Mouse (Mus musculus): ENCODE measurements around the gene Mettl3. TPM values are rescaled to one million over a fixed set of nuclear protein-coding genes. Genes with fewer than 3 reads are reported as not detected.

The Mettl3 gene
- 51.4 and 52.9 TPM in 2 replicates for polyA plus RNA-seq (2015; fragmentation: Nextera tagmentation; extraction: Ambion mirVana)

GRCm38 (mm10) chr14:52304644-52305271, at the start of gene Mettl3:
TSS of gene Mettl3 (minus strand) at chr14:52305128.
- ATAC-seq (ENCODE audit: insufficient number of reproducible peaks, insufficient read depth, low FRiP score, low TSS enrichment, low read depth) = peak; percentile 91
- peak within 1 kb of the TSS; percentile 76 for H3K4me2 ChIP-seq
- H3K27me3 ChIP-seq = no peaks in the 10 kb centered on the region
- H3K9me3 ChIP-seq = no peaks in the 10 kb centered on the region
- peaks cover 20% of the 10 kb centered on the region for H3K36me3 ChIP-seq
- H3K27ac ChIP-seq = peak within 1 kb of the TSS; percentile 96
- H3K4me3 ChIP-seq = peak within 1 kb of the TSS; percentile 72
- WGBS = under 1% methylated on average over 45 of the region's 46 CpGs
- peaks cover 7% of the 10 kb centered on the region; the same call in 1 of the 2 replicates for H3K4me1 ChIP-seq
- H3K9ac ChIP-seq = peak within 1 kb of the TSS; percentile 81

DNA sequence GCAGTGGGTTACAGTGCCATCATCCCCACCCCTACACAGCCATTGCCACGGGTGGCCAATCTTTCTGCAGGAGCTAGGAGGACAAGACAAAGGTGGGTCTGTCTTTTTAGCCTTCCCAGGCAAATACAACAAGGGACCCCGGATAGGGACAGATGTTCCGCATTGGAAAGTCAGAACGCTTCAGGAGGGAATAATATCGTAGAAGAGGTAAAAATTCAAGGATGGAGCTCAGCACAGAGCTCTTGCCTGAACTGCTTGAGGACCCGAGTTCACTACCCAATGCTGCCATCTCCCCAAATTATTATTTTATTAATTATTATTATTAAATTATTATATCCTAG, 34.6 kb upstream of the Mettl3 start:
- H3K4me1 ChIP-seq = no peaks in the 10 kb centered on the region
- H3K27ac ChIP-seq = no peak overlapping the region
- no peak overlapping the region for H3K4me3 ChIP-seq
- no peaks in the 10 kb centered on the region for H3K27me3 ChIP-seq
- 0 out of 2 replicates have a peak, but pooled peaks cover 3% of the 10 kb centered on the region for H3K9me3 ChIP-seq
- WGBS = 62% methylated on average over 6 of the region's 6 CpGs
- no peak for ATAC-seq (ENCODE audit: insufficient number of reproducible peaks, insufficient read depth, low FRiP score, low TSS enrichment, low read depth)
- H3K4me2 ChIP-seq = no peak overlapping the region; the same call in 1 of the 2 replicates
- no peaks in the 10 kb centered on the region for H3K36me3 ChIP-seq
- H3K9ac ChIP-seq = peak overlapping the region; percentile 41; the same call in 1 of the 2 replicates

DNA sequence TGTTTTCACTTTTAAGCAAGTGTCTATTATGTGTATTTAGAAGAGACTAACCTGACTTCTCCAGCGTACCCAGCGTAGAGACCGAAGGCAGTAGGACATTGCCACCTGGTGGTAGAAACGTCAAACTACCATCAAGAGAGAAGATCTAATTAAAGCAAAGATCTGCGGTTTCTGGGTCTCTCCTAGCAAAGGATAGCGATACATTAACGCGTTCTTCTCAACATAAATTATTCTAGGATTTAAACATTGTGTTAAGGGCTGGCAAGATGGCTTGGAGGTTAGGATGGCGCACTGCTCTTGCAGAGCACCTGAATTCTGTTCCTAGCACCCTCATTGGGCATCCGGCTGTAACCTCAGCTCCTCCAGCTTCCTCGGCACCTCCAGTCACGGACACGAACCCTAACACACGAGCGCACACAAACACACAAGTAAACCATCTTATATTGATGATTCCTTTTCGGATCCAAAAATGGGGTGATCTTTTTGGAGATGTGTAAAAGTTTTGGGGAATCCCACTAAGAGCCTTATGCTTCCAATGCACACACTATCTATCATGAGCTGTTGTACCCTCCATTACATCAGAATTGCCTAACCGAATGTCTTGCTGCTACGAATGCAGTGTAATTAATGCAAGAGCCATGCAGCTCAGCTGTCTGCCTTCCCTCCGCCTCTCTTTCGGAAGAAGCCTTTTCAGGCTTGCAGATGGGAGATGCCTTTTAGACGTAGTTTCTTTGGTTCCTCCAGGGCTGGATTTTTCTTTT, 34.0 kb upstream of the Mettl3 start:
- no peaks in the 10 kb centered on the region for H3K36me3 ChIP-seq
- peak overlapping the region; percentile 41; the same call in 1 of the 2 replicates for H3K9ac ChIP-seq
- no peak overlapping the region for H3K27ac ChIP-seq
- 30% methylated on average over 21 of the region's 21 CpGs for WGBS
- peak overlapping the region; percentile 29 for H3K4me3 ChIP-seq
- H3K9me3 ChIP-seq = no peaks in the 10 kb centered on the region
- ATAC-seq (ENCODE audit: insufficient number of reproducible peaks, insufficient read depth, low FRiP score, low TSS enrichment, low read depth) = no peak
- H3K27me3 ChIP-seq = no peaks in the 10 kb centered on the region
- peak overlapping the region; percentile 55 for H3K4me2 ChIP-seq
- no peaks in the 10 kb centered on the region for H3K4me1 ChIP-seq

GRCm38 (mm10) chr14:52332171-52332570, 27.2 kb upstream of the Mettl3 start:
- ATAC-seq (ENCODE audit: insufficient number of reproducible peaks, insufficient read depth, low FRiP score, low TSS enrichment, low read depth) = no peak
- Histone ChIP-seq H3K9ac (no peak overlapping the region), H3K27ac (no peak overlapping the region), H3K36me3 (no peaks in the 10 kb centered on the region), H3K4me1 (no peaks in the 10 kb centered on the region), H3K27me3 (peaks cover 41% of the 10 kb centered on the region), H3K9me3 (no peaks in the 10 kb centered on the region), H3K4me2 (no peak overlapping the region), H3K4me3 (no peak overlapping the region)
- 73% methylated on average over 1 of the region's 3 CpGs for WGBS

DNA sequence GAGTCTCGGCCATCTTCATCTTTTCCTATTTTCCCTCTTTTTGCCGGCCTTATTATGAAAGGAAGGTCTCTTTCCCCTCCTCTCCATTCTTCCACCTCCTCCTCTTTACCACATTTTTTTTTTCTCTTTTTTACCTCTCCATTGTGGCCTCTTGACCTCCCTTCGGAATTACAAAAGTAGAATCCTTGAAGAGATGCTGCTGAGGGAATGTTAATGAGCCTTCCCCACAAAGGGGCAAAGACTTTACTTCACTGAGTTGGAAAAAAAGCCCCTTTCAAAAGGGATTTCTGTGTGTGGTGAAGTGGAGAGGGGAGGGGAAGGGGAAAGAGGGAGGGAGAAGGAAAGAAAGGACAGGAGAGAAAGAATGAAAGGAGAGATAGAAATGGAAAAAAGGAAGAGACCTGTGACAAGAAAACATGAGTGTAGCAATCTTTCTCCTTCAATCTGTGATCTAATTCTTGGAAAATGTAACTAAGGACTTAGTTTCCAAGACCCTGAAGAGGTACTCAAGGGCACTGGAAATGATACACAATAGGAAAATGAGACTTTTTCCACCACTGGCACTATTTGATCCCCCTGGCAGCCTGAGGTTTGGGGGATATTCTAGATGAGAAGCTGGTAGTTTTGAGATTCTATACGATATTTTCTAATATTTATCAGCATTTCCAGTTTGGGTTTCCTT, 26.3 kb upstream of the Mettl3 start:
- Histone ChIP-seq H3K9me3 (no peaks in the 10 kb centered on the region), H3K4me1 (no peaks in the 10 kb centered on the region), H3K4me3 (no peak overlapping the region), H3K27me3 (peaks cover 50% of the 10 kb centered on the region), H3K27ac (no peak overlapping the region), H3K4me2 (no peak overlapping the region), H3K36me3 (no peaks in the 10 kb centered on the region), H3K9ac (no peak overlapping the region)
- 11% methylated on average over 4 of the region's 4 CpGs for WGBS
- ATAC-seq (ENCODE audit: insufficient number of reproducible peaks, insufficient read depth, low FRiP score, low TSS enrichment, low read depth) = no peak

GRCm38 (mm10) chr14:52327910-52328812, 23.2 kb upstream of the Mettl3 start, which contains the start of gene Sall2:
TSS of gene Sall2 (minus strand) at chr14:52328762.
- ATAC-seq (ENCODE audit: insufficient number of reproducible peaks, insufficient read depth, low FRiP score, low TSS enrichment, low read depth) = peak; percentile 64; the same call in 1 of the 2 replicates
- Histone ChIP-seq H3K9ac (peak within 1 kb of the TSS; percentile 65), H3K36me3 (no peaks in the 10 kb centered on the region), H3K9me3 (no peaks in the 10 kb centered on the region), H3K4me2 (peak within 1 kb of the TSS; percentile 72), H3K27me3 (peaks cover 55% of the 10 kb centered on the region), H3K4me3 (peak within 1 kb of the TSS; percentile 47), H3K4me1 (no peaks in the 10 kb centered on the region), H3K27ac (no peak within 1 kb of the TSS)
- 2% methylated on average over 26 of the region's 26 CpGs for WGBS

GRCm38 (mm10) chr14:52327375-52327901, 22.5 kb upstream of the Mettl3 start:
- ATAC-seq (ENCODE audit: insufficient number of reproducible peaks, insufficient read depth, low FRiP score, low TSS enrichment, low read depth) = no peak
- Histone ChIP-seq H3K9ac (peak overlapping the region; percentile 65), H3K4me1 (no peaks in the 10 kb centered on the region), H3K9me3 (no peaks in the 10 kb centered on the region), H3K4me2 (peak overlapping the region; percentile 72), H3K4me3 (peak overlapping the region; percentile 47), H3K27me3 (peaks cover 55% of the 10 kb centered on the region), H3K27ac (no peak overlapping the region), H3K36me3 (no peaks in the 10 kb centered on the region)
- WGBS = under 1% methylated on average over 14 of the region's 14 CpGs

- WGBS = 12% methylated on average over 4 of the region's 4 CpGs
- no peaks in the 10 kb centered on the region for H3K9me3 ChIP-seq
- no peak for ATAC-seq (ENCODE audit: insufficient number of reproducible peaks, insufficient read depth, low FRiP score, low TSS enrichment, low read depth)
- H3K4me1 ChIP-seq = no peaks in the 10 kb centered on the region
- no peak overlapping the region for H3K4me2 ChIP-seq
- H3K9ac ChIP-seq = no peak overlapping the region
- H3K27me3 ChIP-seq = peaks cover 41% of the 10 kb centered on the region
- no peak overlapping the region for H3K27ac ChIP-seq
- no peak overlapping the region for H3K4me3 ChIP-seq
- no peaks in the 10 kb centered on the region for H3K36me3 ChIP-seq
These were observed 21.0 kb upstream of the Mettl3 start for GRCm38 (mm10) chr14:52325890-52326289.

DNA sequence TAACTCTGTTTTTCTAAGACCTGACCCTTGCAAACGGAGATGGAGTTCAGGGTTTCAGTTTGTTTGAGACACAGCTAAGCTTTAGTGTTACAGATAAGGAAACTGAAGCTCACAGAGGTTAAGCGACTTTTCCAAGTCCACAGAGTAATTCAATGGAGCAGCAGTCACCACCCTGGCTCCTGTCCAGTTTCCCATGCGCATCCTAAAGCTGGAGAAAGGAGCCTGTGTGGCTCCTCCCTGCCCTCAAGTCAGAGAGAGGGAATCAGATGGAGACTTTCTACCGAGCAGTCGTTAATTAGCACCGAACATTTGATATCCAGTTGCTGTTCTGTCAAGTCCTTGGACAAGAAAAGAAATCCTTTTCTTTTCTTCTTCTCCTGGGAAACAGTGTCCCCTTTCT, 14.4 kb upstream of the Mettl3 start:
- Histone ChIP-seq H3K27ac (no peak overlapping the region), H3K4me3 (no peak overlapping the region), H3K36me3 (peaks cover 5% of the 10 kb centered on the region), H3K9me3 (no peaks in the 10 kb centered on the region), H3K4me2 (no peak overlapping the region), H3K9ac (no peak overlapping the region), H3K27me3 (no peaks in the 10 kb centered on the region), H3K4me1 (peaks cover 16% of the 10 kb centered on the region)
- 41% methylated on average over 6 of the region's 6 CpGs for WGBS
- ATAC-seq (ENCODE audit: insufficient number of reproducible peaks, insufficient read depth, low FRiP score, low TSS enrichment, low read depth) = no peak

DNA sequence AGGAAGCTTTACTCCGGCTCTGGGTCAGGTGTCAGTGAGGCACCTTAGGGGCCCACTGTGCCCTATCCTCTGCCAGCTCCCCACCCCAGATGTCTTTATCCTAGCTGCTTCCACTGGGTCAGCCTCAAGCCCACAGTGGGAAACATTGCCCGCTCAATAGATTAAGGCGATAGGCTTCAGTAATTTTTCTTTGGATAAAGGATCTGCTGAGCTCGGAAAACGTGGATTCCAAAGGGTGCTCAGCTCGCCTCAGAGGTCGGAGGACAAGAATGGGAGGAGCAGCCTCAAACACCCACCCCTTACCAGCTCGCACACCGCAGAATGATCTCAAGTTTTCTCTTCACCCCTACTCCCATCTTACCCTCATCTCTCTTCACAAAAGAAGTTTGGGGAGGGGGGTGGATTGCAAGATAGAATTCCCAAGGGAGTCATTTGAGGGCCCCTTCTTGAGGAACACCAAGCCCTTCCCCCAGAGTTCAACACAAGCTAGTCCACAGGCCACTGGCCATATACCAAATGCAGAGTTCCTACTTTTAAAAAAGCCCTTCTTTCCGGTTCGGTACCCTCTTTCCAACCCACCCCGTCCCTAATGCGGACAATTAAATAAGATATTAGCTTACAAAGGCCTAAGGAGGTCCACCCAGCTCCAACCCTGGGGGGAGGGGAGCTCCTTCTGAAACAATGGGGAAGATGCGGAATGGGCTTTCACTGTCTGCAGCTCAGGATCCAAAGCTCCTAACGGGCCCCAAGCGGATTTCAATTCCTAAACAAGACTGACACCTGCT, 11.7 kb upstream of the Mettl3 start:
- Histone ChIP-seq H3K27me3 (no peaks in the 10 kb centered on the region), H3K4me1 (peaks cover 35% of the 10 kb centered on the region), H3K9me3 (no peaks in the 10 kb centered on the region), H3K4me2 (peak overlapping the region; percentile 87), H3K36me3 (peaks cover 32% of the 10 kb centered on the region), H3K27ac (peak overlapping the region; percentile 92), H3K4me3 (peak overlapping the region; percentile 82), H3K9ac (peak overlapping the region; percentile 94)
- ATAC-seq (ENCODE audit: insufficient number of reproducible peaks, insufficient read depth, low FRiP score, low TSS enrichment, low read depth) = no peak; the same call in 1 of the 2 replicates
- WGBS = 4% methylated on average over 16 of the region's 16 CpGs
